Mouse (Mus musculus): ENCODE measurements around the gene Zfyve27.

- no peak for TF ChIP-seq POLR2A (IDR thresholded peaks at IDR 0.05; ENCODE audit: borderline replicate concordance, extremely low read depth, low read depth, low read length)
- TF ChIP-seq CTCF (IDR thresholded peaks at IDR 0.05; ENCODE audit: insufficient read depth, low read length), result no peak
Measured at GRCm38 (mm10) chr19:42240881-42241280, 77.1 kb downstream of the Zfyve27 start.

Data from lung, adult 2 months (tissue).